Mouse (Mus musculus): ENCODE data around the gene Cbx5. TPM values are rescaled to one million over a fixed set of nuclear protein-coding genes. Genes with fewer than 3 reads are reported as not detected.

Gene Cbx5
- 19.2 TPM for total RNA-seq (2023)

DNA sequence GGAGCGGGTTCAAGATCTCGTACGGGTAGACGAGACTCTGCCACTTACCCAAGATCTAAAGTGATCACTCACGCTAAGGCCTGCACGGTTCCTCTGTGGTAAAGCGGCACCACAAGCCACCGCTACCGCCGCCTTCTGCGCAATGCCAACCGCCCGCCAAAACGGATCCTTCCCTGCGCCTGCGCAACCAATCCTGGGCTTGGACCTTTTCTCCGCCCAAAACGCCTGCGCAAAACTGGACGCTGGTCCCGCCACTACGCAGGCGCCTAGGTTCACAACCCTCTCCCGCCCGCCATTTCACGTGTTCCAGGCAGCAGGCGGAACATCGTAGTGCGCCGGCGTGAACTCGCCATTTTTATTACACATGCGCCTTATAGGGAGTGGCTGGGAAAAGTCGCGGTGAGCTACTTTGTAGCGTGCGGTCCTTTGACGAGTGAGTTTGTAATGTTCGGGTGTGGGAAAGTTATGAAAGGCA lies at the start of gene Cbx5:
Gene Cbx5, minus strand, starts transcription at position 132 of the 475 bp plus-strand sequence.

DNA sequence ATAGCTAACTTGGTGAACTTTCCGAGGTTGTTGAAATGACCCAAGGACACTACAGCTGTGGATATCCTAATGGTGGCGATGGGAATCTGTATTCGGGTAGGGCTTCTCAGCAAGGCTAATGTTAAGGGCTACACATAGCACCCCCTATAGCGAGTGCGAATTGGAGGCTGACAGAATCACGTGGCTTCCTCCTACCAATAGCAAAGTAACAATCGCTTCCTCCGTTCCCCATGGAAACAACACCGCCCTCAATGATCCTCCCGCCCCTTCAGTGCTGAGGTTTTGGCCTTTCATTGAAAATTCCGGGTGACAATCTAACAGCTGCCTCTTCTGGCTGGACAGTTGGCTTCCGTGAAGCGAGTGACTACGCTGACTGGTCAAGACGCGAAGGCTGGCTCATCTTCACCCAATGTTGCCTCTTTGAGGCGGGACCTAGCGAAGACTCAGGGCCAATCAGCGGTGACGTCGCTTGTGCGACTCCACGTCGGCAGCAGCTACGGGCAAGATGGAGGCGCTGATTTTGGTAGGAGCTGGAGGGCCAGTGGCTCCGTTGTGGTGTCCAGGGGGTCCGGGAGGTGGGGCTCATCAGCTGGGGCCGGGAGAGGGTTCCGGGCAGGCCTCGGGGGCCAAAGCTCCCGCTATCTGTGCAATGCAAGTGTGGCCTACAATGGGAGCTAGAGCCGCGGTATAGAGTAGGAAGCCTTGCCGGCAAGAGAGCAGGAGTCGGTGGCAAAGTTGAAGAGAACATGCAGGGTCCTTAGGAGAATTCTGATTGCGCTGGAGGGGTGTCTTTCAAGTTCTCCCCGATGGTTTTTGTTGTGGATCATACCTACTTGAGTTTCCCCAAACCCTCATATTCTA lies 33.0 kb upstream of the Cbx5 start, which contains the start of gene Copz1:
Gene Copz1, plus strand, starts transcription at position 296 of the 861 bp plus-strand sequence.

DNA sequence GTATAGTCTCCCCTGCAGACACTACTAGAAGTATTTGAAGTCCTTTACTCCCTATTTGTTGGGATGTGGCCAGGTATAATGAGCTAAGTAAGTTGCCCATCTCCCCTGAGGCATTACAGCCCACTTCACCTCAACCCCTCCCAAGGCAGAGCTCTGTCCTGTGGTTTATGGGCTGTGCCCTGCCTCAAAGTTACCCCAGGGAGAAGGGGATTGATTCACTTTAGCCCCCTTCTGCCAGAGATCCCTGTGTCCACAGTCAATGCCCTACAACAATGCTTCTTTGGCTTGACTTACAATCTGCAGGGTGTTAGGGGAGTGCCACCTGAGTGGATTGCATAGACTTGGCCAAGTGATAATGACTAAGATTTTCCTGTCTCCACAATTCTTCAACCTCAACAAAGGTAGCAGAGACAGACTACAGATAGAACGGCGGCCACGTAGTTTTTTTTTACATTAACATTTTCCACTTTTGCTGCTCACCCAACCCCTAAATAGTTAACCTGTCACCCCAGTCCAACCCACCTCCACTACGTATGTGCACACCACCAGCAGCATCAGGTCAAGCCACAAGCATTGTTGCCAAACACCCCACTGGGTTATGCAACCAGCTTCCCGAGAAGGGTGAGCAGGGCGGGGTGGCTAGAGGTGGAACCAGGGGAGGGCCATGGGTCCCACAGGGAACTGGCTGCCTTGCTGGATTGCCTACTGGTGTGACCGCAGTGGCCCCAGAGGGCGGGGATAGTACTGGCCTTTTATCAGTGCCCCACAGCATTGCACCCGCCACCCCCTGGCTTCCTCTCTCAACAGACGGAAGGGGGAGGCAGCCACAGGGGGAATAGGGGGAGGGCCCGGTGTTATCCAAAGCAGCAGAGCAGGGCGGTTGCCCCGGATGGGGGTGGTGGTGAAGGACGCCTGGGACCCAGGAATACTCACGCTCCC lies 18.4 kb upstream of the Cbx5 start, which contains the start of gene Nfe2:
Gene Nfe2, minus strand, starts transcription at position 614 of the 939 bp plus-strand sequence.

DNA sequence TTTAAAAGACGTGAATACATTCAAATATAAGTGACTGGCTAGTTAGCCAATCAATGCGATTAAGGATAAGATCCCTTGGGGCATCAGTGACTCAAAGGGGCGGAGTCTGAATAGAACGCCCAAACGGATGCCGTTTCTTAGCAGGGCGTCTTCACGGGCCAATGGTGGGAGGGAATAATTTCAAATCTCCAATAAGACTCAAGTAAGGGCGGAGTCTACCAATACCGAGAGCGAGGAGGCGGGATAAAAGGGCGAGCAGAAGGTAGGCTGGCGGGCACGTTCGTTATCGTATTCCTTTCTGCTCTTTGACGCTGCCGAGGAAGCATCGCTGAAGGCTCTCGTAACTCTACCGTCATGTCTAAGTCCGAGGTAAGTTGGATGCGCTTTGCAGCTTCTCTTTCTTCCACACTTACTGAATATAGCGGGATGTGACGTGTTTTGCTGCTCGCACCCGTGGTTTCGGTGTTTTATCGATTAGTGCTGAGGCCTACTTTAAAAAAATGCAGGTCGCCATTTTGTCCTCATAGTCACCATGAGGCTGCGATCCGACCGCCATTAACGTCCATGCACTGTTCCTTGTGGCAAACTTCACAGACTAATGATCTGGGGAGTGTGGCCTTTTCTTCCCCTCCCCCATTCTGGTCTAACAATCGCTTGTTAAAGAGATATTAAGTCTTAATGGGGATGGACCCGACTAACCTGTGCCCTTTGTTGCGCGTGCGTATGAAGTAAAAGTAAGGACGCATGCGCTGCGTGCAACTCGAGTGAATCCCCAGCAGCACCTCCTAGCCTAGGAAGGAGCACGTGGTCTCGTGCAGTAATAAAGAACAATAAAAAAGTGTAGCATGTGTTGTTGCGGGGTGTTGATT lies 778 bp upstream of the Cbx5 start, which contains the start of gene Hnrnpa1:
Gene Hnrnpa1, plus strand, starts transcription at position 273 of the 869 bp plus-strand sequence.

DNA sequence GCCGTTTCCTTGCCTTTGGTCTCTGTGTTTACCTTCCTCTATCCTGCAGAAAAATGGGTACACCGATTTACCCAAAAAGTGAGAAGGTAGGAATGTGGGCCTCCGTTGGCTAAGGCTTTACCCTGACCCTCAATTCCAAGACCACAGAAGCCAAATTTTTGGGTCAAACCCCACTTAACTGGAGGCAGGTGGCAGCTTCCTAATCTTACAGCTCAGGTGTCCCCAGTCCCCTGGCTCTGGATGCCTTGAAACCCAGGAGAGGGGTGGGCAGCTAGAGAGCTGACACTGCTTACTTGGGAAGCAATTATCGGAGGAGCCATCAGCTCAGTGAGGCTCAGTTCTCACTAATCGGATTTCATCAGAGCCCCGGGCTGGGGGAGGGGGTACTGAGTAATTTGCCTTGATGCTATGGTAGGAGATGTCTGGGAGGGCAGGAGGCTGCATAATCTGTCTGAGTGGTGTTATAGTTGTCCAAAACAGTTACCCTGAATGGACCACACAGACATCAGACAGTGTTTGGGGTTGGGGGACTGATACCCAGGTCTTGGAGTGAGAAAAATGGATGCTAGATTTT lies 72.5 kb downstream of the Cbx5 start, which contains the start of gene Smug1:
Gene Smug1, minus strand, starts transcription at position 51 of the 574 bp plus-strand sequence.

Other genes with a start within 250 kb of the Cbx5 start
- not detected for gene Hoxc8, start 249.2 kb downstream of the Cbx5 start, total RNA-seq (2023)
- not detected for gene Hoxc6, start 241.6 kb downstream of the Cbx5 start, total RNA-seq (2023)
- not detected for gene Hoxc4, start 220.9 kb downstream of the Cbx5 start, total RNA-seq (2023)
- gene Smug1, start 72.7 kb downstream of the Cbx5 start, total RNA-seq (2023): 10.8 TPM
- 567 TPM for gene Hnrnpa1, start 616 bp upstream of the Cbx5 start, total RNA-seq (2023)
- gene Nfe2, start 18.6 kb upstream of the Cbx5 start, total RNA-seq (2023): 1.2 TPM
- gene Copz1, start 32.9 kb upstream of the Cbx5 start, total RNA-seq (2023): 68.6 TPM
- gene Gpr84, start 70.8 kb upstream of the Cbx5 start, total RNA-seq (2023): not detected
- gene Zfp385a, start 100.3 kb upstream of the Cbx5 start, total RNA-seq (2023): 2.0 TPM
- 2.4 TPM for gene Itga5, start 126.9 kb upstream of the Cbx5 start, total RNA-seq (2023)
- gene Gtsf1, start 190.7 kb upstream of the Cbx5 start, total RNA-seq (2023): not detected
- gene Gtsf2, start 208.7 kb upstream of the Cbx5 start, total RNA-seq (2023): not detected
- 144 TPM for gene Nckap1l, start 214.0 kb upstream of the Cbx5 start, total RNA-seq (2023)